Mouse (Mus musculus): Measurements from ENCODE around the gene Gm7945.
"Not testable (repeated sequence)": the region's sequence is repeated elsewhere in the genome, so short reads cannot be mapped to it uniquely, and the experiment has no call there.

GRCm38 (mm10) chr14:41386279-41386678 lies at the start of gene Gm7945:
- not testable (repeated sequence) for TF ChIP-seq ZNF384, CHD2 (IDR thresholded peaks at IDR 0.05; ENCODE audit: low read depth, low read length)
